Mouse (Mus musculus) limb, embryonic 11.5 days (tissue): Measurements from ENCODE around the gene Gm14443. TPM values are rescaled to one million over a fixed set of nuclear protein-coding genes. Genes with fewer than 3 reads are reported as not detected.
A peak's percentile ranks its signal among the peaks of the same experiment; 100 is the strongest.
"Not testable (repeated sequence)": the region's sequence is repeated elsewhere in the genome, so short reads cannot be mapped to it uniquely, and the experiment has no call there.

Source experiments
- ATAC-seq: fragments of 200-750 bp; cut with Nextera tagmentation; 2 replicates; pipeline ENCODE4 v1.8.0; 2017; ENCODE audit warnings: low read depth; ENCODE audit not compliant: insufficient number of reproducible peaks, low FRiP score, low TSS enrichment
- DNase-seq: peaks from one replicate; pipeline ENCODE4 v3.0.0-alpha.2; 2015; ENCODE audit warnings: low spot score
- H3K27ac ChIP-seq: fragments of 300-500 bp; sonication (generic); replicated peaks from 2 replicates; pipeline ENCODE4 v1.5.1; 2014; ENCODE audit warnings: low read depth, mild to moderate bottlenecking, low read length
- H3K27me3 ChIP-seq: fragments of 300-500 bp; sonication (generic); 2 replicates; pipeline ENCODE4 v1.6.1; 2014; ENCODE audit warnings: mild to moderate bottlenecking, low read length, mixed read lengths; ENCODE audit not compliant: control insufficient read depth, insufficient read depth
- H3K36me3 ChIP-seq: fragments of 300-500 bp; sonication (generic); 2 replicates; pipeline ENCODE4 v1.6.1; 2014; ENCODE audit warnings: mild to moderate bottlenecking, low read length, moderate library complexity, mixed read lengths; ENCODE audit not compliant: control insufficient read depth, insufficient read depth
- H3K4me1 ChIP-seq: fragments of 300-500 bp; sonication (generic); 2 replicates; pipeline ENCODE4 v1.6.1; 2014; ENCODE audit warnings: low read length, mixed read lengths; ENCODE audit not compliant: control insufficient read depth, insufficient read depth
- H3K4me2 ChIP-seq: fragments of 300-500 bp; sonication (generic); 2 replicates; pipeline ENCODE4 v1.6.1; 2014; ENCODE audit warnings: low read depth, mild to moderate bottlenecking, moderate library complexity; ENCODE audit not compliant: severe bottlenecking
- H3K4me3 ChIP-seq: fragments of 300-500 bp; sonication (generic); 2 replicates; pipeline ENCODE4 v1.5.1; 2014; ENCODE audit warnings: low read depth, low read length
- H3K9ac ChIP-seq: fragments of 300-500 bp; sonication (generic); 2 replicates; pipeline ENCODE4 v1.6.1; 2014; ENCODE audit warnings: mild to moderate bottlenecking, low read length
- H3K9me3 ChIP-seq: fragments of 300-500 bp; sonication (generic); 2 replicates; pipeline ENCODE4 v1.6.1; 2016; ENCODE audit warnings: low read length; ENCODE audit not compliant: control insufficient read depth
- WGBS: fragments of 180-500 bp; shearing (Covaris S2); extraction: QIAGEN DNeasy Blood & Tissue Kit; methylation state at CpG from one replicate; pipeline ENCODE4 v1.1.7; 2014; 5-methylcytosine and 5-hydroxymethylcytosine counted together
- polyA plus RNA-seq: library from polyadenylated mRNA; unstranded; fragments of >200 nt; fragmentation: Nextera tagmentation; extraction: Ambion mirVana; gene quantifications from 2 replicates; pipeline ENCODE4 v1.2.1, GENCODE M21; 2014

Gene Gm14443
- polyA plus RNA-seq, 1 experiment from 2014 or later, result 1.2 TPM

- not testable (repeated sequence) for H3K4me2 ChIP-seq, H3K9ac ChIP-seq, H3K36me3 ChIP-seq, H3K4me1 ChIP-seq, H3K27me3 ChIP-seq, ATAC-seq, H3K9me3 ChIP-seq, DNase-seq, H3K27ac ChIP-seq, H3K4me3 ChIP-seq
- 92% methylated on average over 12 of the region's 12 CpGs for WGBS
These were observed 10.6 kb downstream of the Gm14443 start for GRCm38 (mm10) chr2:175165110-175165509.

- 86% methylated on average over 4 of the region's 4 CpGs for WGBS
- not testable (repeated sequence) for H3K4me3 ChIP-seq
These were observed 14.2 kb downstream of the Gm14443 start for GRCm38 (mm10) chr2:175161438-175161837.

GRCm38 (mm10) chr2:175158642-175159041 is 17.0 kb downstream of the Gm14443 start:
- no peaks in the 10 kb centered on the region for H3K9me3 ChIP-seq
- no peak overlapping the region for H3K4me3 ChIP-seq
- H3K27me3 ChIP-seq, result no peaks in the 10 kb centered on the region
- WGBS, result 89% methylated on average over 3 of the region's 3 CpGs
- H3K27ac ChIP-seq, result no peak overlapping the region
- no peak for DNase-seq
- no peak overlapping the region for H3K4me2 ChIP-seq
- no peaks in the 10 kb centered on the region for H3K4me1 ChIP-seq
- no peaks in the 10 kb centered on the region for H3K36me3 ChIP-seq
- no peak overlapping the region for H3K9ac ChIP-seq
- ATAC-seq, result no peak

More at GRCm38 (mm10) chr2:175161438-175161837, 14.2 kb downstream of the Gm14443 start:
- not testable (repeated sequence) for H3K27ac ChIP-seq, H3K4me2 ChIP-seq, H3K9ac ChIP-seq, H3K9me3 ChIP-seq, H3K4me1 ChIP-seq, DNase-seq, H3K36me3 ChIP-seq, H3K27me3 ChIP-seq, ATAC-seq

- no peak overlapping the region for H3K4me2 ChIP-seq
- H3K27ac ChIP-seq, result no peak overlapping the region
- 90% methylated on average over 13 of the region's 13 CpGs for WGBS
- H3K27me3 ChIP-seq, result no peaks in the 10 kb centered on the region
- H3K4me1 ChIP-seq, result no peaks in the 10 kb centered on the region
- no peaks in the 10 kb centered on the region for H3K36me3 ChIP-seq
- DNase-seq (no peak), ATAC-seq (no peak)
- H3K9me3 ChIP-seq, result no peaks in the 10 kb centered on the region
- H3K9ac ChIP-seq, result no peak overlapping the region
- no peak overlapping the region for H3K4me3 ChIP-seq
These were observed 19.0 kb downstream of the Gm14443 start for GRCm38 (mm10) chr2:175156696-175157095.

GRCm38 (mm10) chr2:175141993-175142295 is 33.7 kb downstream of the Gm14443 start, which contains the start of gene Gm14399:
Gene Gm14399 (minus strand): TSS chr2:175142012.
- not testable (repeated sequence) for ATAC-seq, H3K9ac ChIP-seq, H3K36me3 ChIP-seq, DNase-seq, H3K4me1 ChIP-seq, H3K27me3 ChIP-seq, H3K9me3 ChIP-seq, H3K27ac ChIP-seq
- peak within 1 kb of the TSS; percentile 33 for H3K4me3 ChIP-seq
- 15% methylated on average over 1 of the region's 2 CpGs for WGBS
- H3K4me2 ChIP-seq, result peak within 1 kb of the TSS; percentile 27

GRCm38 (mm10) chr2:175141118-175141992 is 34.3 kb downstream of the Gm14443 start:
- H3K27ac ChIP-seq, H3K4me1 ChIP-seq, H3K9ac ChIP-seq, H3K9me3 ChIP-seq, H3K36me3 ChIP-seq, ATAC-seq, H3K27me3 ChIP-seq: not testable (repeated sequence)
- Histone ChIP-seq H3K4me2 (peak overlapping the region; percentile 27), H3K4me3 (peak overlapping the region; percentile 33)
- peak; percentile 22 for DNase-seq
- 7% methylated on average over 23 of the region's 25 CpGs for WGBS

GRCm38 (mm10) chr2:175140624-175141023 is 35.0 kb downstream of the Gm14443 start:
- H3K4me3 ChIP-seq, H3K9me3 ChIP-seq, DNase-seq, H3K9ac ChIP-seq, H3K36me3 ChIP-seq, H3K4me1 ChIP-seq, ATAC-seq, H3K27ac ChIP-seq, H3K4me2 ChIP-seq, H3K27me3 ChIP-seq: not testable (repeated sequence)
